Mouse (Mus musculus) G1E (cell line): ENCODE measurements around the gene Rcan1.
A peak's percentile ranks its signal among the peaks of the same experiment; 100 is the strongest.

Experiments used
- CTCF ChIP-seq: IDR thresholded peaks from 2 replicates; pipeline ENCODE4 v1.5.1; 2012; ENCODE audit warnings: low read depth, low read length, inconsistent platforms, mixed read lengths
- GATA1 ChIP-seq: IDR thresholded peaks from 2 replicates; pipeline ENCODE4 v1.6.1; 2012; ENCODE audit warnings: borderline replicate concordance, low read length, inconsistent platforms, mixed read lengths
- GATA2 ChIP-seq: IDR thresholded peaks from 2 replicates; pipeline ENCODE4 v1.6.1; 2012; ENCODE audit warnings: low read depth, low read length, inconsistent platforms, borderline replicate concordance

GRCm38 (mm10) chr16:92421147-92421934, 49.3 kb downstream of the Rcan1 start:
- TF ChIP-seq CTCF (peak; percentile 12; the same call in 1 of the 2 replicates), GATA2 (no peak), GATA1 (no peak)
